Mouse (Mus musculus): ENCODE measurements around the gene Irgq. TPM values are rescaled to one million over a fixed set of nuclear protein-coding genes. Genes with fewer than 3 reads are reported as not detected.
"Not testable (repeated sequence)": the region's sequence is repeated elsewhere in the genome, so short reads cannot be mapped to it uniquely, and the experiment has no call there.

Gene Irgq
- polyA plus RNA-seq, 1 experiment from 2014 or later: 10.8 TPM

DNA sequence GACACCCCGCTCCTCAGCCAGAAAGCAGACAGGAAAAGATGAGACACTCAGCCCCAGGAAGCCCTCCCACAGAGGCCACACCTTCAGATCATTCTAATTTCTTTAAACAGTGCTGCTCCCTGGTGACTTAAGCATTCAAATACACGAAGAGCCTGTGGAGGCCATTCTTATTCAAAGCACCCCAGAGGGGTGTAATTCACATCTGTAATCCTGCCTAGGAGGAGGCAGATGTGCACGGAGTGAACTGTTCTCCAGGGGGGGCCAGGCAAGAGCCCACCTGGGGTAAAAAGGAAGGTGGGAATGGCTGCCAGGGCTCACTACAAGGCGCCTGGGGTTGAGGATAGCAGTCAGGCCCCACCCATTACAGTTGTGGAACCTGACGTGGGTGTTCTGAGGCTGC, 13.4 kb upstream of the Irgq start:
- Histone ChIP-seq H3K27ac (no peak overlapping the region), H3K4me2 (no peak overlapping the region), H3K4me1 (replicated peaks) (no peaks in the 10 kb centered on the region), H3K27me3 (no peaks in the 10 kb centered on the region), H3K36me3 (peaks cover 56% of the 10 kb centered on the region), H3K4me3 (replicated peaks) (no peak overlapping the region), H3K9ac (replicated peaks) (no peak overlapping the region), H3K9me3 (no peaks in the 10 kb centered on the region)
- ATAC-seq (ENCODE audit: insufficient number of reproducible peaks, insufficient read depth, low FRiP score, low TSS enrichment, low read depth): no peak
- WGBS: 55% methylated on average over 5 of the region's 5 CpGs

DNA sequence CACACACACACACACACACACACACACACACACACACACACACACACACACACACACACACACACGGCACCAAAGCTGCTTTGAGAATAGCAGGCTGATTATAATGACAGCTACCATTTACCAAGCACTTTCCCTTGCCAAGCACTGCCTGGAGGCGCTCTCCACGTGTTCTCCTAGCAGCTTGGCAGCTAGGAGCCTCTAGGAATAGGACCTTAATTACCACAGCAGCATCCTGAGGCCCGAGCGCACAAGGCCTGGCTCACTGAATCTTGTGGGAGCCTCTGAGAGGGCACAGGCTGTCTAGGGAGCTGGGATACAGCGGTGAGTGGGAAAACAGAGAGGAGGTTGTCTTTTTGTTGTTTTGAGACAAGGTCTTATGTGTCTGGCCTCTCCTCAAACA, 12.8 kb upstream of the Irgq start:
- no peak overlapping the region for H3K4me2 ChIP-seq
- no peaks in the 10 kb centered on the region for H3K9me3 ChIP-seq
- no peak for ATAC-seq (ENCODE audit: insufficient number of reproducible peaks, insufficient read depth, low FRiP score, low TSS enrichment, low read depth)
- peaks cover 50% of the 10 kb centered on the region for H3K36me3 ChIP-seq
- no peaks in the 10 kb centered on the region for H3K4me1 ChIP-seq (replicated peaks)
- no peak overlapping the region for H3K27ac ChIP-seq
- H3K27me3 ChIP-seq: no peaks in the 10 kb centered on the region
- WGBS: 70% methylated on average over 6 of the region's 6 CpGs
- H3K9ac ChIP-seq (replicated peaks): no peak overlapping the region
- no peak overlapping the region for H3K4me3 ChIP-seq (replicated peaks)

DNA sequence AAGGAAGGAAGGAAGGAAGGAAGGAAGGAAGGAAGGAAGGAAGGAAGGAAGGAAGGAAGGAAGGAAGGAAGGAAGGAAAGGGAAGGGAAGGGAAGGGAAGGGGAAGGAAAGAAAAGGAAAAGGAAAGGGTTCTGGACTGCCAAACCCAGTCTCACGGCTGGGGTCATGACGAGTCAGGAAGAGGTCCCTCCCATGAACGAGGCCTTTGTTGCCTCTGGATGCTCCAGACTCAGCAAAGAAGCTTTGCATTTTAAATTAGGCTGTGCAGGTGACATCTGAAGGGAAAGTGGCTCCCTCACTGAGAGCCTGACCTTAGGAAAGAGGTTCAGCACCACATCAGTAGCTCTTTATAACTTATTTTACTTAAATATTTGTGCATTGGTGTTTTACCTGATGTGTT, 11.4 kb upstream of the Irgq start:
- Histone ChIP-seq H3K27ac (no peak overlapping the region), H3K36me3 (peaks cover 35% of the 10 kb centered on the region), H3K4me2 (no peak overlapping the region), H3K4me3 (replicated peaks) (no peak overlapping the region), H3K27me3 (no peaks in the 10 kb centered on the region), H3K9me3 (no peaks in the 10 kb centered on the region), H3K9ac (replicated peaks) (no peak overlapping the region), H3K4me1 (replicated peaks) (no peaks in the 10 kb centered on the region)
- WGBS: 73% methylated on average over 3 of the region's 3 CpGs
- ATAC-seq (ENCODE audit: insufficient number of reproducible peaks, insufficient read depth, low FRiP score, low TSS enrichment, low read depth): no peak

DNA sequence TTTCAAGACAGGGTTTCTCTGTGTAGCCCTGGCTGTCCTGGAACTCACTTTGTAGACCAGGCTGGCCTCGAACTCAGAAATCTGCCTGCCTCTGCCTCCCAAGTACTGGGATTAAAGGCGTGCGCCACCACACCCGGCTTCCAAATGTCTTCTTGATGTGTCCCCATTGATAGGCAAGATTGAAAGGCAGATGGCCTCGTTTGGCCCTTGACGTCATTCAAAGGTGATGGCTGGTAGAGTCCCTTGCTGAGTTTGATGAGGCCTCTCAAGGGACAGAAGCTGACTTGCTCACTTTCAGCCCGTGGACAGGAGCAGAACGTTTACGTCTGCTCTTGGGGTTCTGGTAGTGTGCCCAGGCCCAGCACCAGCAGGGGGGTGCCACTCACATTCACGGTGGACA, 10.4 kb upstream of the Irgq start:
- not testable (repeated sequence) for H3K4me1 ChIP-seq (replicated peaks); H3K9ac ChIP-seq (replicated peaks); ATAC-seq (ENCODE audit: insufficient number of reproducible peaks, insufficient read depth, low FRiP score, low TSS enrichment, low read depth); H3K4me2 ChIP-seq; H3K9me3 ChIP-seq; H3K27me3 ChIP-seq; H3K27ac ChIP-seq; H3K4me3 ChIP-seq (replicated peaks)
- WGBS: 87% methylated on average over 10 of the region's 10 CpGs
- H3K36me3 ChIP-seq: peaks cover 26% of the 10 kb centered on the region

DNA sequence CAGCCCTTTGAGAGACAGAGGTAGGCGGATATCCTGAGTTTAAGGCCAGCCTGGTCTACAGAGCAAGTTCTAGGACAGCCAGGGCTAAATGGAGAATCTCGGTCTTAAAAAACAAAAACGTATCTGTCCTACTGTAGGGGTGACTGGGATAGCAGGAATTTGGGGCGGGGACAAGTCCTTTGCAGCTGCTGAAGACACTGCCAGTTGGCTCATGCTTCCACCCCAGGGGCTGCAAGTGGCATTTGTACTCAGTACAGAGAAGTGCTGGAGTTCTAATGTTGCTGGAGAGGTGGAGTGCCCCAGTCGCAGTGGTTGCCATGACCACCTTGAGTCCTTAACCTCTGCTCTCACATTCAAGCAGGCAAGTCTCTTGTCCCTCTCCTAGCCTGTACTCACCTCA, 7.7 kb upstream of the Irgq start:
- Histone ChIP-seq H3K4me2 (no peak overlapping the region), H3K9ac (replicated peaks) (no peak overlapping the region), H3K4me1 (replicated peaks) (peaks cover 5% of the 10 kb centered on the region; the same call in 1 of the 2 replicates), H3K27ac (no peak overlapping the region), H3K9me3 (no peaks in the 10 kb centered on the region), H3K36me3 (peaks cover 5% of the 10 kb centered on the region; the same call in 1 of the 2 replicates), H3K27me3 (no peaks in the 10 kb centered on the region), H3K4me3 (replicated peaks) (no peak overlapping the region)
- WGBS: 57% methylated on average over 5 of the region's 5 CpGs
- ATAC-seq (ENCODE audit: insufficient number of reproducible peaks, insufficient read depth, low FRiP score, low TSS enrichment, low read depth): no peak

DNA sequence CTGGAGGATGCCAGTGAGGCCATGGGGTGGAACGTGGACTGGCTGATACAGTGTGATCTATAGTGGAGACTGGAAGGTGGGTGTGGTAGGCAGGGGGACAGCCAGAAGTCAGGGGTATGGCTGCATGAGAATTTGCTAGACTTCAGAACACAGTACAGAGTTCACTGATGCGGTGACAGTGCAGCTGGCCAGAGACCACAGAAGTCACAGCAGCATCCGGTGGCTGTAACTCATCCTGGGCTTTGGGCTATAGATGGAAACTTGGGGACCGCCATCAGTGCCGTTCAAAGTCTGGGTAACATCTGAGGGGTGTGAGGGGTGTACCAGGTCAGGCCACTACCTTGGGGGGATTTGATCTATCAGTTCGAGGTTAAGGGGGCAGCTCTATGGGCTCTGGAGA, 6.8 kb upstream of the Irgq start:
- no peak overlapping the region for H3K9ac ChIP-seq (replicated peaks)
- no peaks in the 10 kb centered on the region for H3K9me3 ChIP-seq
- ATAC-seq (ENCODE audit: insufficient number of reproducible peaks, insufficient read depth, low FRiP score, low TSS enrichment, low read depth): no peak
- 80% methylated on average over 6 of the region's 6 CpGs for WGBS
- no peak overlapping the region for H3K4me3 ChIP-seq (replicated peaks)
- no peaks in the 10 kb centered on the region for H3K27me3 ChIP-seq
- peaks cover 1% of the 10 kb centered on the region; the same call in 1 of the 2 replicates for H3K36me3 ChIP-seq
- peaks cover 5% of the 10 kb centered on the region; the same call in 1 of the 2 replicates for H3K4me1 ChIP-seq (replicated peaks)
- H3K27ac ChIP-seq: no peak overlapping the region
- H3K4me2 ChIP-seq: no peak overlapping the region

DNA sequence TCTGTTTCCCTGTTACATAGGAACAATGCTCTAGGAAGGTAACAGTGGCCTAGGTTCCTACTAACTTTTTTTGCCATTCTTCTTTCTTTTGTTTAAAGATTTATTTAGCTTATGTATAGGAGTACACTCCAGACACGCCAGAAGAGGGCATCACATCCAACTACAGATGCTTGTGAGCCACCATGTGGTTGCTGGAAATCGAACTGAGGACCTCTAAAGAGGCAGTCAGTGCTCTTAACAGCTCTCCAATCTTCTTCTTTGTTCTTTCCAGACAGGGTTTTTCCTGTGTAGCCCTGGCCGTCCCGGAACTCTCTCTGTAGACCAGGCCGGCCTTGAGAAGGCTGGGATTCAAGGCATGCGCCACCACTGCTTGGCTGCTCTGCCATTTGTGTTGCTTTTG, 5.5 kb upstream of the Irgq start:
- 82% methylated on average over 6 of the region's 6 CpGs for WGBS
- H3K4me3 ChIP-seq (replicated peaks): no peak overlapping the region
- no peak overlapping the region for H3K4me2 ChIP-seq
- H3K27ac ChIP-seq: no peak overlapping the region
- no peaks in the 10 kb centered on the region for H3K9me3 ChIP-seq
- no peaks in the 10 kb centered on the region for H3K36me3 ChIP-seq
- no peak overlapping the region for H3K9ac ChIP-seq (replicated peaks)
- ATAC-seq (ENCODE audit: insufficient number of reproducible peaks, insufficient read depth, low FRiP score, low TSS enrichment, low read depth): no peak
- peaks cover 12% of the 10 kb centered on the region for H3K4me1 ChIP-seq (replicated peaks)
- H3K27me3 ChIP-seq: no peaks in the 10 kb centered on the region

DNA sequence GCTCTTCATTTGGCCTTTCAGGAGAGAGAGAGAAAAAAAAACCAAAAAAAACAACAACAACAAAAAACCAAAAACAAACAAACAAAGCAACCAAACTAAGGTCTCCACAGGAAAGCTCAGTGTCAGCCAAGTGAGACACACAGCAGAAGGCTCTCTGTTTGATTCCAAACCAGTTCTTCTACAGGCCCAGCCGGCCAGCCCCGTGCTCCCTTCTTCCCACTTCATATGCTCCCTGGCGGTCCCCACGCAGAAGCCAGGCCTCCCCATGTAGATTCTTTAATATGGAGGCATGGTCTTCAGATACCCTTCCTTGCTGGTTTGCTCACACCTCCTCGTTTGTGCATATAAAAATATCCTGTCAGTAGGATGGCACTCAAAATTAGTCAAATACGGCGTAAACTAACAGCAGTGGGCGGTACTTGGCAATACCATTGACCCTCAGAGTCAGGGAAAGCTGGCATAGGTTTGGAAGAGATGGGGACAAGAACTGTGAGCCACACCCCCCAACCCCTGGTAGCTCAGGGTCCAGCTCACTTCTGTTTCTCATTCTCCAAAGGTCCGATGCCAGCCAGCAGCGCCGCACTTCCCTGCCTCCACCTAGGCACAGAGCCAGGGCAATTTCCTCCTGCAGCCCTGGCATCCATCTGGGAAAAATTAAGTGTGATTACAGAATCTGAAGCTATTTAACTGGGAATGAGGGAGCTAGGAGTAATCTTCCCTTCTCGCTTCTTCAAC, 4.6 kb upstream of the Irgq start:
- 86% methylated on average over 12 of the region's 12 CpGs for WGBS
- no peak overlapping the region for H3K27ac ChIP-seq
- no peaks in the 10 kb centered on the region for H3K36me3 ChIP-seq
- ATAC-seq (ENCODE audit: insufficient number of reproducible peaks, insufficient read depth, low FRiP score, low TSS enrichment, low read depth): no peak
- H3K4me1 ChIP-seq (replicated peaks): peaks cover 12% of the 10 kb centered on the region
- H3K27me3 ChIP-seq: no peaks in the 10 kb centered on the region
- no peak overlapping the region for H3K4me3 ChIP-seq (replicated peaks)
- H3K9ac ChIP-seq (replicated peaks): no peak overlapping the region
- no peak overlapping the region for H3K4me2 ChIP-seq
- no peaks in the 10 kb centered on the region for H3K9me3 ChIP-seq

DNA sequence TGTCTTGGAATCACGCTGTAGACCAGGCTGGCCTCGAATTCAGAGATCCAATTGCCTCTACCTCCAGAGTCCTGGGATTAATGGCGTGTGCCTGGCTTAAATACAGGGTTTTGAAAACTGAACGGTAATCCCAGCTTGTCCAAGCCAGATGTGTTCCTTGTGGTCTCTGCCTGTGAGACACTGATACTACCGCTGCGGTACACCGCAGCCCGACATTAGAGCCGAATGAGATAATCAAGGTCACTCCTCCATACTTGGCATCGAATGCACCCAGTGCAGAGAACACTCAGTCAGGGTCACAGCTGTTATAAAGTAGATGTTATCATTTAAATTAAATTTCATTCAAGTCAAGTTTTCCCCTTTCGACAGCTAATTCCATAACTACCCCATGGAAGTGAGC, 1.6 kb upstream of the Irgq start:
- H3K36me3 ChIP-seq: peaks cover 9% of the 10 kb centered on the region
- H3K4me2 ChIP-seq: no peak overlapping the region
- no peak overlapping the region for H3K9ac ChIP-seq (replicated peaks)
- H3K9me3 ChIP-seq: no peaks in the 10 kb centered on the region
- no peak for ATAC-seq (ENCODE audit: insufficient number of reproducible peaks, insufficient read depth, low FRiP score, low TSS enrichment, low read depth)
- H3K27ac ChIP-seq: no peak overlapping the region
- H3K4me3 ChIP-seq (replicated peaks): no peak overlapping the region
- 94% methylated on average over 11 of the region's 11 CpGs for WGBS
- peaks cover 18% of the 10 kb centered on the region for H3K27me3 ChIP-seq
- peaks cover 29% of the 10 kb centered on the region for H3K4me1 ChIP-seq (replicated peaks)

DNA sequence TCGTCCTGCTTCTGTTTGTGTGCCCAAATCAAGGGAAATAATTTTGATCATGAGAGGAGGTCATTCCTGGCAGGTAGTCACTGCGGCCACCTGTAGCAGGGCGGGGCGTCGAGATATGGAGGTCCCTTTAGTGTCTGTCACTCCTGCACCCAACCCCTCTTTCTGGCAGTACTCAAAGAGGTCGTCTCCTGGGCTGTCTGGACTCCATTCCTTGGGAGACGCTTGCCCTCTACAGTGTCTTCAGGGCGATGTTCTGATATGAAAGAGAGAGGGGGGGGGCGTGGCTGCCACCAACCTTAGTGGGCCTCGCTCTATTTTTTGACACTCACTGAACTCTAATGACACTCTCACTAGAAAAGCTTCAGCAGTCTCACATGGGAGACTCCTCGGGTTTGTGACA, 909 bp upstream of the Irgq start:
- peak overlapping the region; percentile 81; the same call in 1 of the 2 replicates for H3K27ac ChIP-seq

DNA sequence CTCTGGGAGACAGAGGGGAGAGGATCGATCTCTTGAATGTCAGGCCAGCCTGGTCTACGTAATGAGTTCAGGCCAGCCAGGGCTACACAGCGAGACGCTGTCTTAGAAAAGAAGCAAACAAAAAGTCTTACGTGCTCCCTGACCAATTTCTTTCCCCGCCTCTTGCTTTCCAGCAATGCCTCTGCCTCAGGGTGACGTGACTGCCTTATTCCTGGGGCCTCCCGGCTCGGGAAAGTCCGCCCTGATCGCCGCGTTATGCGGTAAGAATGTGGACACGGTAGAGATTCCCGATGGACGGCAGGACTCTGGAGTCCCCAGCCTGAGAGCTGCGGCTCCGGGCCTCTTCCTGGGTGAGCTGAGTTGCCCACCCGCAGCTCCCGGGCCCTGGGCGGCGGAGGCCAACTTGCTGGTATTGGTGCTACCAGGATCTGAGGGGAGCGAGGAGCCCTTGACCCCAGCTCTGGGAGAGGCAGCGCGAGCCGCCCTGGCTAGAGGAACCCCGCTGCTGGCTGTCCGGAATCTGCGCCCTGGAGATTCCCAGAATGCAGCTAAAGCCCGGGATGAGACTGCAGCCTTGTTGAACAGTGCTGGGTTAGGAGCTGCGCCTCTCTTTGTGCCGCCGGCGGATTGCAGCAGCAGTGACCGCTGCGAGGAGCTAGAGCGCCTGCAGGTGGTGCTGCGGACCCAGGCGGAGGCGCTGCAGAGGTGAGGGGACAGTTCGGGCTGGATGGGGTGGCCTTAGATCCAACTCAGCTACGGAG, 902 bp downstream of the Irgq start:
- H3K4me3 ChIP-seq (replicated peaks): peak overlapping the region; percentile 66
- H3K27ac ChIP-seq: peak overlapping the region; percentile 70
- H3K9ac ChIP-seq (replicated peaks): peak overlapping the region; percentile 81
- H3K4me2 ChIP-seq: peak overlapping the region; percentile 95
- H3K27me3 ChIP-seq: peaks cover 26% of the 10 kb centered on the region
- WGBS: 1% methylated on average over 43 of the region's 43 CpGs
- peaks cover 33% of the 10 kb centered on the region for H3K36me3 ChIP-seq
- peaks cover 33% of the 10 kb centered on the region for H3K4me1 ChIP-seq (replicated peaks)
- ATAC-seq (ENCODE audit: insufficient number of reproducible peaks, insufficient read depth, low FRiP score, low TSS enrichment, low read depth): peak; percentile 40
- H3K9me3 ChIP-seq: no peaks in the 10 kb centered on the region

More for the DNA sequence above, 909 bp upstream of the Irgq start:
- peaks cover 23% of the 10 kb centered on the region for H3K27me3 ChIP-seq
- H3K9ac ChIP-seq (replicated peaks): peak overlapping the region; percentile 66
- peak overlapping the region; percentile 95 for H3K4me2 ChIP-seq
- peak overlapping the region; percentile 66 for H3K4me3 ChIP-seq (replicated peaks)
- H3K9me3 ChIP-seq: no peaks in the 10 kb centered on the region
- no peak for ATAC-seq (ENCODE audit: insufficient number of reproducible peaks, insufficient read depth, low FRiP score, low TSS enrichment, low read depth)
- peaks cover 15% of the 10 kb centered on the region for H3K36me3 ChIP-seq
- H3K4me1 ChIP-seq (replicated peaks): peaks cover 34% of the 10 kb centered on the region
- 56% methylated on average over 11 of the region's 11 CpGs for WGBS
